ENCODE assay signal across 25 mouse cellular contexts in genomic region chr11:45066592-45066991, GRCm38 (mm10).
"Had no signal": no experiment of that assay in that cellular context is flagged by ENCODE, and none has a peak within 500 bp of the region (broad histone marks: within the 10 kb centered on the region; RNA-seq: fewer than 3 reads in every experiment).

No protein-coding gene starts in this region.

- H3K27ac ChIP-seq: heart, adult 2 months; heart, embryonic 13.5 days; heart, embryonic 15.5 days; hindbrain, embryonic 14.5 days; intestine, embryonic 15.5 days; limb, embryonic 13.5 days; limb, embryonic 15.5 days; liver, embryonic 12.5 days had no signal

- H3K36me3 ChIP-seq: heart, embryonic 13.5 days; heart, embryonic 15.5 days; intestine, embryonic 15.5 days; limb, embryonic 13.5 days; limb, embryonic 15.5 days; liver, embryonic 12.5 days had no signal

- H3K27me3 ChIP-seq: heart, embryonic 13.5 days; heart, embryonic 15.5 days; intestine, embryonic 15.5 days; limb, embryonic 13.5 days; limb, embryonic 15.5 days; liver, embryonic 12.5 days had no signal

- H3K9ac ChIP-seq: heart, embryonic 13.5 days; heart, embryonic 15.5 days; hindbrain, embryonic 14.5 days; intestine, embryonic 15.5 days; limb, embryonic 13.5 days; limb, embryonic 15.5 days; liver, embryonic 12.5 days had no signal

- DNase-seq: gastrocnemius, postnatal 14 days; gastrocnemius, postnatal 36 days; heart, adult 11 months; heart, adult 2 months; heart, postnatal 14 days; heart, postnatal 36 days; kidney, adult 18-20 months; kidney, adult 8-10 months; kidney, postnatal 10 days; kidney, postnatal 25 days; kidney, postnatal 4 days; layer of hippocampus, adult 9-11 months; layer of hippocampus, postnatal 36 days; left cerebral cortex, postnatal 4 days had no signal

- H3K4me2 ChIP-seq: heart, embryonic 11.5 days; heart, embryonic 13.5 days; heart, embryonic 15.5 days; hindbrain, embryonic 14.5 days; intestine, embryonic 15.5 days; limb, embryonic 13.5 days; limb, embryonic 15.5 days; liver, embryonic 12.5 days had no signal

- H3K4me3 ChIP-seq: heart, adult 2 months; heart, embryonic 13.5 days; heart, embryonic 15.5 days; intestine, embryonic 15.5 days; limb, embryonic 13.5 days; limb, embryonic 15.5 days; liver, embryonic 12.5 days had no signal

- ATAC-seq: hindbrain, embryonic 16.5 days; inflammation-experienced regulatory T-cells, adult 6 months; intestine, embryonic 15.5 days; intestine, postnatal 0 days; liver, embryonic 12.5 days had no signal

- H3K4me1 ChIP-seq: heart, embryonic 13.5 days; heart, embryonic 15.5 days; intestine, embryonic 15.5 days; limb, embryonic 15.5 days; liver, embryonic 12.5 days had no signal

- H3K9me3 ChIP-seq: heart, embryonic 13.5 days; heart, embryonic 15.5 days; intestine, embryonic 15.5 days; limb, embryonic 13.5 days; limb, embryonic 15.5 days; liver, embryonic 12.5 days had no signal
